Mouse (Mus musculus): ENCODE measurements around the gene Tssk2.

Tssk2 gene

GRCm38 (mm10) chr16:17949421-17949877 is 51.0 kb downstream of the Tssk2 start:
- H3K27me3 ChIP-seq (ENCODE audit: control insufficient read depth, insufficient read depth, low read length, poor library complexity, severe bottlenecking): no peaks in the 10 kb centered on the region
- no peak for DNase-seq (ENCODE audit: low read depth, low spot score)
- H3K36me3 ChIP-seq (ENCODE audit: control insufficient read depth, insufficient read depth, low read length, poor library complexity, severe bottlenecking): no peaks in the 10 kb centered on the region
